Mouse (Mus musculus) liver, adult (tissue): Measurements from ENCODE around the gene Gimap3.

ENCODE experiments used
- GATA4 ChIP-seq: IDR thresholded peaks from 2 replicates; pipeline ENCODE4 v1.6.1; 2014; ENCODE audit warnings: mild to moderate bottlenecking, low read length; ENCODE audit not compliant: insufficient replicate concordance

Gene Gimap3

GRCm38 (mm10) chr6:48763567-48764270, 6.9 kb downstream of the Gimap3 start:
- TF ChIP-seq GATA4, result no peak

GRCm38 (mm10) chr6:48747091-48747966, 23.3 kb downstream of the Gimap3 start:
- TF ChIP-seq GATA4, result peak; percentile 20; the same call in 1 of the 2 replicates

- no peak for TF ChIP-seq GATA4
These were observed 24.4 kb downstream of the Gimap3 start, which contains the start of gene Gimap5 for GRCm38 (mm10) chr6:48745959-48746889. Gene Gimap5 (plus strand): TSS chr6:48746197.

DNA sequence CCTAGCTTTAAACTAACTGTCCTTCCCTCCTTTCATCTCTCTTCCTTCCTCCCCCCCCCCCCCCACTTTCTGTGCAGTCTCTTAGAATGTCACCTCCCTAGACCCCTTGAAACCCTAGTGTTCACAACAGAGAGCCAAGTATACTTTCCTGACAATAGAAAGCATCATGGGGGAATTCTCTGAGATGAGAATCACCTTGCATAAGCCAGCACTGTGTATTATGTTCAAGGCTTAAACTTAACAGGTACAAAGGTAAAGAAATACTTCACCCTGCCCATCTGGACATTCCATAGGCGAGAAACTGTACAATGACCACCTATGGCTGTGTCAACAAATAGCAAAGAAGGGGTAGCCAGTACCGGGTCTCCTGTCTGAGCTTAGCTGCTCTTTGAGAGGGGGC, 25.2 kb downstream of the Gimap3 start:
- TF ChIP-seq GATA4, result no peak

GRCm38 (mm10) chr6:48742422-48743351, 28.0 kb downstream of the Gimap3 start:
- no peak for TF ChIP-seq GATA4

DNA sequence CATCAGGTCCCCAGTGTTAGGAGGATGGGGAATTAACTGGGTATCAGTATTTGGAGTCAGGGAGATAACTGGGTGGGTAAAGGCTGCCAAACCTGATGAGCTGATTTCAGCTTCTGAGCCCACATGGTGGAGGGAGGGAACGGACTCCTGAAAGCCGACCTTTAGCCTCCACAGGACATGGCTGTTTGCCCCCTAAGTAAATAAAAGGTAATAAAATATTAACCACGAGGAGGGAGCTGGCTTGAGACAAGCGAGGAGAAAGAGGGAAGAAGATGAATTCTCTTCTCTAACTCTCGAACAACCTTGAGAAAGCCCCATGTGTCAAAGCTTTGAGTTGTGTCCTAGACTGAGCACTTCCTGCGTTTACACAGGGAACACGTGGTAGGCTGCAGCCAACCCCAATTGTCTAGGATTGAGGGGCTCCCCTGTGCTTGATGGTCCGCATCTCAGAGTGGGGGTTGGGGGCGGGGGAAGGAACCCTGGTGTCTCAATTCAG, 28.9 kb downstream of the Gimap3 start:
- TF ChIP-seq GATA4, result no peak

GRCm38 (mm10) chr6:48741273-48741672, 29.4 kb downstream of the Gimap3 start:
- no peak for TF ChIP-seq GATA4

DNA sequence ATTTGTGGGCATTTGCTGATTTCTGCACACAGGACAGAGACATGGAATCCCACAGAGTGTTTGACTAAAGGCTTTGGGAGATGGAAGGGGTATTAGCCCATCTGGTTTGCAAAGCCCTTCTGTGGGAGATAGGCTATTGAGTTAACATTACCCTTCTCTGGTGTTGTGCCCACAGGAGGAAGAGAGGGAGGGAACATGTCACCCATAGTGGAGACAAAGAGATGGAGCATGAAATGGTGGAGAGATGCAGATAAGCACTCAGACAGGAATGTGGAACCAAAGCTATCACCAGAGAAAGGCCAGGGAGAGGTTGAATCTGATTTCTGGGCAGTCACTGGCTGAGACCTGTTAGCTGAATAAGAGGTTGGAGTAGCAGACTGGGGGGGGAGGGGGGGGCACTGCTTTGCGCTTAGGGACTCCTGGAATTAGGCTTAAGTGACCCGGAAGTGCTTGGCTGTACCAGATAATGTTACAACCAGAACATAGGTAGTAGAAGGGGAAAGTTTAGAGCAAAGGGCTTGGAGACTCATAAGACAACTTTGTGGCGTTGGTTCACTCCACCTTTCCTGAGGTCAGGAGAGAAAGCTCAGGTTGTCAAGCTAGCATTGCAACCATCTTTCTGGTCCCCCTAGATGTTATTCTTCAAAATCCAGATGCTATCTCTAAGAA, 30.0 kb downstream of the Gimap3 start:
- no peak for TF ChIP-seq GATA4

- no peak for TF ChIP-seq GATA4
These were observed 30.9 kb downstream of the Gimap3 start for GRCm38 (mm10) chr6:48739780-48740055.

DNA sequence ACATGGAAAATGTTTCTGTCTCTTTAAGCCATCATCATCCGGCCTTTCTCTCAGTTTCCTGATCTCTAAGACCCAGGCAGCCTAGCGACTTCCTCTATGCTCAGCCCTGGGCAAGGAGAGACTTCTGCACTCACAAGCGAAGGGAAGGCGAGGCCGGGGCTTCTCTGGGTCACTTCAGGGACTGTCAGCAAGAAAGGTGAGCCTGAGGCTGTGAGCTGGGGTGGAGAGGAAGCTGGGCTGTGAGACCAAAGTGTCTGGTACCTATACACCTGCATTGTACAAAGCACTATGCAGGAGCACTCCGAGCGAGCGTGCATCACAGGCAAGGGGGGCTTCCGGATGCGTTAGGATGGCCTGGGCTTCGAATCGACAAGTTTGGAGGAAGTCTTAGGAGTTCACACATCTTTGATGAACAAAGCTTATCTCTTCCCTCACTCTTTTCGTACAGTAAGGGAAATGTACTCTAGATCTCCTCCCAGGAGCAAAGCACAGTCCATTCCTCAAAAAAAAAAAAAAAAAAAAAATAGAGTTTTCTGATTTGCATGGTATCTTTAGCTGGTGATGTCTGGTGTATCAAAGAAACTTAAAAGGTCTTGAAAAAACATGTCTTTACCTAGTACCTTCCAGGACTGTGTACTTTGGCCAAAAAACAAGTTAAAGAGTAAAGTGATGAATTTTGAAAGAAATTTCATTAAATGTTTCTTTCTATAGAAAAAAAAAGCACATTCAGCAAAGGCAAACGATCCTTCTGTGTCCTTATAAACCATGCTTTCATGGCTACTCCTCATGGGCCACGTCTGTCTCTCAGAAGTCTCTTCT, 31.5 kb downstream of the Gimap3 start, which contains the start of gene Gimap1:
TSS of gene Gimap1 (plus strand) at position 94 of the 819 bp plus-strand sequence.
- peak; percentile 8; the same call in 1 of the 2 replicates for TF ChIP-seq GATA4

- no peak for TF ChIP-seq GATA4
These were observed 33.0 kb downstream of the Gimap3 start for GRCm38 (mm10) chr6:48737688-48738087.

- TF ChIP-seq GATA4, result no peak
These were observed 33.6 kb downstream of the Gimap3 start for GRCm38 (mm10) chr6:48737053-48737452.

- TF ChIP-seq GATA4, result no peak
These were observed 37.0 kb downstream of the Gimap3 start for GRCm38 (mm10) chr6:48733660-48734059.
